Mouse (Mus musculus): ENCODE data around the gene Gm6904.

- no peak for TF ChIP-seq POLR2A (IDR thresholded peaks at IDR 0.05; ENCODE audit: borderline replicate concordance, control insufficient read depth, low read depth, low read length)
- TF ChIP-seq CTCF (IDR thresholded peaks at IDR 0.05; ENCODE audit: control insufficient read depth, insufficient read depth, low read length) = no peak
Measured at GRCm38 (mm10) chr14:59230331-59230966, 29.6 kb downstream of the Gm6904 start.

All from bone marrow, adult 2 months (tissue).